Mouse (Mus musculus): ENCODE results near the gene Fdxacb1.

Fdxacb1 gene

GRCm38 (mm10) chr9:50803055-50803671 lies 35.1 kb downstream of the Fdxacb1 start:
- DNase-seq (ENCODE audit: low spot score in 2 of 2): no peak

DNA sequence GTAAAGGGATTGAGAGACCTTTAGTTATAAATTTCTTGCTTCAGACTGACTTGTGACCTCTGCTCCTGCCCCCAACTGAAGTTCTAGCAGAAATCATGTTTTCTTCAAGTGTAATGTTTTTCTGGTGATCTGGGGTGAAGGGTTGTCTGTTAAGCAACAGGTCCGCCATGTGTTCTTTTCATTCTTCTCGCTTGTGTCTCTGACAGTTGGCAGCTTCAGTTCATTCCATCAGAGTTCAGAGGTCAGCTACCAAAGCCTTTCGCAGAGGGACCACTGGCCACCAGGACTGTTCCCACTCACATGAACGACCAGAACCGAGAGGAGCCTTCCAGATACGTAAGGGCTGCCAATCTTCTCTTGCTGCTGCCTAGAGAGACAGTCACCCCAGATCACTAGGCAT lies 40.4 kb downstream of the Fdxacb1 start:
- no peak for DNase-seq (ENCODE audit: low spot score in 2 of 2)

- no peak for DNase-seq (ENCODE audit: low spot score in 2 of 2)
Observed at GRCm38 (mm10) chr9:50809146-50809545, 41.1 kb downstream of the Fdxacb1 start.

- no peak for DNase-seq (ENCODE audit: low spot score in 2 of 2)
Observed at GRCm38 (mm10) chr9:50811187-50811586, 43.2 kb downstream of the Fdxacb1 start.

DNA sequence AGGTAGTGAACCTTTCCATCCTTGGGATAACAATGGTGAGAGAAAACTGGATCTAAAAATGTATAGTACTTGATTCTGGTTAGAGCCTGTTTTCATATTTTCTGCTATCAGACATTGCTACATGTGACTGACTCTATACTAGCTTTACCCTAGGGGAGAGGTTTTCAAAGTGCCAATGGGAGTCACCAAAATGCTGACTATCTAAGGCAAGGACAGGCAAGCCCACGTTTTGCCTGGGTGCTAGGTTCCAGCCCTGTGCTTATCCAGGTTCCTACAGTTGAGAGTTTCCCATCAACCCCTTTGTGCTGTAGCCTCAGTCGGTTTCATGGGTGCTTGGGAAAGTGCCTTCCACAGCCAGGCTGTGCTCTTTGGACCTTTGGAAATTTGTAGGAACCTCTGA lies 43.7 kb downstream of the Fdxacb1 start:
- DNase-seq (ENCODE audit: low spot score in 2 of 2): no peak

DNA sequence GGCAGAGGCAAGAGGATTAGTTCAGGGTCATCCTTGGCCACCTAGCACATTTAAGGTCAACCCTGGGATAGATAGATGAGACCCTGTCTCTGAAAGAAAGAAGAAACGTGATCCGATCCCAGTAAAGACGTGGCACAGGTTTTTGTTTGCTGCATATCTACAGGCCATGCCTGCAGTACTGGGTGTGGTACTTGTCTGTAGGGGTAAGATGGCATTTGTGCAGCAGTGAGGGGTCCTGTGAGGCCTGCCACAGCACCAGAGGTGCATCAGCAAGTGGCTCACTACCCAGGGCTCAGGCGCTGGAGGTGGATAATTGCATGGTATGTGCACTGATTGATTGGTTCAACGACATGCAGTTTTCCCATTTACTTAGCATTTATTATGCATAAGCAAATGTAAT lies 45.8 kb downstream of the Fdxacb1 start:
- DNase-seq (ENCODE audit: low spot score in 2 of 2): no peak

- DNase-seq (ENCODE audit: low spot score in 2 of 2): no peak
Observed at GRCm38 (mm10) chr9:50815666-50816065, 47.6 kb downstream of the Fdxacb1 start.

DNA sequence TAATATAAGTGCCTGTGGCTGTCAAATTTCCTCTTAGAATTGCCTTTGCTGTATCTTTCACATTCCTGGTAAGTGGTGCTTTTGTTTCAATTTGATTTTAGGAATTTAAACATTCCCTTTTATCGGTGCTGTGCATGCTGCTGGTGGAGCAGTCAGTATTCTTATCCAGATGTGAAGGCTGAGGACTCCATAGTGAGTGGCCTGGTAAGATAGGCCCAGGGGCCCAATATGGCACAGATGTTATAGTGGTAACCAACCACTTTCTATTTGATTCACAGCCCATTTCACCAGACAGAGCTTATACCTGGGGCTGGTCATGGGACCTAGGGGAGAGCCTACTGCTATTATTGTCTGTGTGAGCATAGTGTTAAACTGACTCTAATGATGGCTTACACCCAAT lies 48.5 kb downstream of the Fdxacb1 start:
- no peak for DNase-seq (ENCODE audit: low spot score in 2 of 2)

DNA sequence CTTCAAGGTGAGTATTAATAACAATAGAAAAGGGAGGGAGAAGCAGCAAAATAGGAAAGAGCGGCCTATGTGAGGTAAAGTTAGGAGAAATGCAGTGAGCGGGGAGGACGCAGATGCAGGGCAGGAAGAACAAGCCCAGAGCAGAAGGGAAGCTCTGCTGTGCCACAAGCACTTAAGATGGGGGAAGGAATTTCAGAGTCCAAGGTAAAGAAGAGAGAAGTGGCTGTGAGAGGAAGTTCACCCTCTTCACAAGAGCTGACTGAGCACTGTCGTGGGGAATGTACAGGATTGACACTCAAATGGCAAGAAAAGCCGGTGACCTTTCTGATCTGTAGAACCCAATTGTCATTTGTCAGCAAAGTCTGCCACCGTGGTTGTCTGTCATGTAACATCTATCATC lies 50.0 kb downstream of the Fdxacb1 start:
- DNase-seq (ENCODE audit: low spot score in 2 of 2): no peak

DNA sequence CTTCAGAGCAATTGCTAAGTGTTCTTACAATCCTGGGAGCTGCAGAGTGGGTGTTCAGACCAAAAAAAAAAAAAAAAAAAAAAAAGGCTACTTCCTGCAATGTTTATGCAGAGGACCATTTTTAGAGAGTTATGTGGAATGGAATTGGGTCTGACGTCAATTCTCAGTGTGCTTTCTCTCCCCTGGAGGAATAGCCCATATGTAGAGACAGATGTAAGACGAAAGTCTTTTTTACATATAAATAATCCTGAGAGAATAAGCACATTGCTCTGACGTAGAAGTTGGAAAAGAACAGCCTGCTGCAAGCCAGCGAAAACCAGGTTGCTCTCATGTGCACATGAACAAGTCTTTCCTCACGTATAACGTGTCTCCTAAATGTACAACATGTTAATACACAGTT lies 51.7 kb downstream of the Fdxacb1 start:
- no peak for DNase-seq (ENCODE audit: low spot score in 2 of 2)

DNA sequence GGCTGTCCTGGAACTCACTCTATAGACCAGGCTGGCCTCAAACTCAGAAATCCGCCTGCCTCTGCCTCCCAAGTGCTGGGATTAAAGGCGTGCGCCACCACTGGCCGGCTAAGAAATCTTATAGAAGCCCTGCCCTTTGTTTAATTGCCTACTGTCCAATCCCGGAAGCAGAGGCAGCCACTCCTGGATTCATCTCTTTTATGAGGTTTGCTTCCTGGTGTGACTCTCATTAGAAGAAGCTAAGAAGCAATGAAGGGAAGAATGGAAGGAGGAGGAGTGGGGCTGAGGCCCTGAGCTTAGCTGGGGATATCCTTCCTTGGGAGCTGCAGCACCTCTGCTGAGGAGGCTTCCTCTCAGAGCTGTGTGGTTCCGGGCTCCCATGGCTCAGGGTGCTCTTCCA lies 53.6 kb downstream of the Fdxacb1 start:
- DNase-seq (ENCODE audit: low spot score in 2 of 2): no peak

DNA sequence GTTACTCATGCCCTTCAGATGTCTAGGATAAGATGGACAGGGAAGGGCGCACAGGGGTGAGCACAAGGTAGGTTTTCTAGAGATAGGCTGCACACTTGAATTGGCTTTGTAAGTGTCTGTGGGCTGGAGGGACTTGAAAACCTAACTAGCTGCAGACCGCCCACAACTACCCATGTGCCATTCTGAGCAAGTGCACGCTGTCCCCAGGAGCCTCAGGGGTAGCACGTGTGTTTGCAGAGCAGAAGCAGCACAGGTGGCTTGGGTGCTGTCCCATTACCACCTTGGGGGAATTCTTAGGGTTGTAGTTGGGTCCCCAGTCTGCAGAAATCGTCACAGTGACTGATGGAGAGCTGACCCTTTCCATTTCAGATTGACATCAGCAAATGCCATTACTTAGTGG lies 54.2 kb downstream of the Fdxacb1 start:
- DNase-seq (ENCODE audit: low spot score in 2 of 2): no peak
